Mouse (Mus musculus): ENCODE measurements around the gene Nckipsd. TPM values are rescaled to one million over a fixed set of nuclear protein-coding genes. Genes with fewer than 3 reads are reported as not detected.

Nckipsd gene
- total and polyA plus RNA-seq, 3 experiments: 7.8 to 16.8 (median 8.9) TPM

- DNase-seq: no peak
- no peak overlapping the region for H3K27ac ChIP-seq
- no peak overlapping the region for H3K9ac ChIP-seq (ENCODE audit: low read depth, low read length)
- no peaks in the 10 kb centered on the region for H3K79me2 ChIP-seq (replicated peaks; ENCODE audit: control insufficient read depth, insufficient read depth, low read length)
- H3K36me3 ChIP-seq (ENCODE audit: control insufficient read depth, insufficient read depth, low read length): no peaks in the 10 kb centered on the region; the same call in 1 of the 2 replicates
- H3K4me1 ChIP-seq (ENCODE audit: control insufficient read depth, insufficient read depth, low read length): peaks cover 14% of the 10 kb centered on the region
- intact Hi-C loops (cut with DNase I): no loop called here
- no peaks in the 10 kb centered on the region for H3K27me3 ChIP-seq (ENCODE audit: control insufficient read depth, insufficient read depth, low read length)
- WGBS: 59% methylated on average over 8 of the region's 8 CpGs
- no peak for TF ChIP-seq EP300 (IDR thresholded peaks at IDR 0.05; ENCODE audit: insufficient read depth, low read depth, low read length)
- H3K4me3 ChIP-seq: no peak overlapping the region
These were observed 2.4 kb upstream of the Nckipsd start for GRCm38 (mm10) chr9:108805768-108806167.

- DNase-seq: no peak
- Histone ChIP-seq H3K27me3 (ENCODE audit: control insufficient read depth, insufficient read depth, low read length) (no peaks in the 10 kb centered on the region), H3K4me1 (ENCODE audit: control insufficient read depth, insufficient read depth, low read length) (peaks cover 14% of the 10 kb centered on the region), H3K4me3 (no peak overlapping the region), H3K9ac (ENCODE audit: low read depth, low read length) (no peak overlapping the region), H3K36me3 (ENCODE audit: control insufficient read depth, insufficient read depth, low read length) (no peaks in the 10 kb centered on the region; the same call in 1 of the 2 replicates), H3K79me2 (replicated peaks; ENCODE audit: control insufficient read depth, insufficient read depth, low read length) (no peaks in the 10 kb centered on the region), H3K27ac (no peak overlapping the region)
- intact Hi-C loops (cut with DNase I): no loop called here
- TF ChIP-seq CTCF (IDR thresholded peaks at IDR 0.05) (no peak), EP300 (IDR thresholded peaks at IDR 0.05; ENCODE audit: insufficient read depth, low read depth, low read length) (no peak), POLR2A (IDR thresholded peaks at IDR 0.05; ENCODE audit: insufficient read depth, low read depth, low read length) (no peak)
These were observed 1.8 kb upstream of the Nckipsd start for GRCm38 (mm10) chr9:108806379-108806778.

GRCm38 (mm10) chr9:108806831-108807230, 1.3 kb upstream of the Nckipsd start:
- Histone ChIP-seq H3K27me3 (ENCODE audit: control insufficient read depth, insufficient read depth, low read length) (no peaks in the 10 kb centered on the region), H3K36me3 (ENCODE audit: control insufficient read depth, insufficient read depth, low read length) (no peaks in the 10 kb centered on the region; the same call in 1 of the 2 replicates), H3K4me1 (ENCODE audit: control insufficient read depth, insufficient read depth, low read length) (peaks cover 14% of the 10 kb centered on the region), H3K4me3 (no peak overlapping the region), H3K27ac (peak overlapping the region; percentile 64), H3K9ac (ENCODE audit: low read depth, low read length) (no peak overlapping the region), H3K79me2 (replicated peaks; ENCODE audit: control insufficient read depth, insufficient read depth, low read length) (no peaks in the 10 kb centered on the region)
- intact Hi-C loops (cut with DNase I): loop anchor here (1.0 kb wide), 1 partner anchor 22 kb away; no protein-coding TSS in a partner anchor
- 52% methylated on average over 1 of the region's 1 CpGs for WGBS
- TF ChIP-seq EP300 (IDR thresholded peaks at IDR 0.05; ENCODE audit: insufficient read depth, low read depth, low read length) (no peak), POLR2A (IDR thresholded peaks at IDR 0.05; ENCODE audit: insufficient read depth, low read depth, low read length) (no peak), CTCF (IDR thresholded peaks at IDR 0.05) (no peak)
- DNase-seq: peak in 1 of 2 experiments; percentile 70

DNA sequence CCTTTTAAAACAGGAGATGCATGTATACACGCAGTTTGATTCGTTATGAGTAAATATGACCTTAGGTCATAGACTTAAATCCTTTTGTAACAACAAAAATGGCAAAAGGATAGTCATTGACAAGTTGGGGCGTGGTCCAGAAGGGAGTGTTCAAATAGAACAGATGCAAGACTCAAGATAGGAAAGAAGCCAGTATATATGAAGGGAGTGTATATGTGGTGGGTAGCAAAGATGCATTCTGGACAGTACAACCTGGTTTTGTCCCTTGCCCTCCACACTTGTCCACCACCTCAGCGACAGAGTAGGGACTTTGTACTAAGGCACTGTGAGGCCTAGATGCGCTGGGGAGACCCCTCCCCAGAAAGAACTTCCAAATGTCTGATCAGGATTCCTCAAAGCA, 494 bp upstream of the Nckipsd start:
- Histone ChIP-seq H3K4me3 (no peak overlapping the region), H3K27ac (peak overlapping the region; percentile 64), H3K79me2 (replicated peaks; ENCODE audit: control insufficient read depth, insufficient read depth, low read length) (no peaks in the 10 kb centered on the region), H3K9ac (ENCODE audit: low read depth, low read length) (0 out of 2 replicates have a peak overlapping the region, but pooled peaks have one; percentile 30), H3K36me3 (ENCODE audit: control insufficient read depth, insufficient read depth, low read length) (no peaks in the 10 kb centered on the region; the same call in 1 of the 2 replicates), H3K4me1 (ENCODE audit: control insufficient read depth, insufficient read depth, low read length) (peaks cover 14% of the 10 kb centered on the region), H3K27me3 (ENCODE audit: control insufficient read depth, insufficient read depth, low read length) (no peaks in the 10 kb centered on the region)
- WGBS: 68% methylated on average over 5 of the region's 5 CpGs
- no peak for DNase-seq
- TF ChIP-seq EP300 (IDR thresholded peaks at IDR 0.05; ENCODE audit: insufficient read depth, low read depth, low read length) (no peak), CTCF (IDR thresholded peaks at IDR 0.05) (no peak), POLR2A (IDR thresholded peaks at IDR 0.05; ENCODE audit: insufficient read depth, low read depth, low read length) (no peak)
- intact Hi-C loops (cut with DNase I): loop anchor here (1.0 to 2.0 kb wide), 2 partner anchors 19 to 22 kb away; partner anchors contain the start of gene Celsr3

DNA sequence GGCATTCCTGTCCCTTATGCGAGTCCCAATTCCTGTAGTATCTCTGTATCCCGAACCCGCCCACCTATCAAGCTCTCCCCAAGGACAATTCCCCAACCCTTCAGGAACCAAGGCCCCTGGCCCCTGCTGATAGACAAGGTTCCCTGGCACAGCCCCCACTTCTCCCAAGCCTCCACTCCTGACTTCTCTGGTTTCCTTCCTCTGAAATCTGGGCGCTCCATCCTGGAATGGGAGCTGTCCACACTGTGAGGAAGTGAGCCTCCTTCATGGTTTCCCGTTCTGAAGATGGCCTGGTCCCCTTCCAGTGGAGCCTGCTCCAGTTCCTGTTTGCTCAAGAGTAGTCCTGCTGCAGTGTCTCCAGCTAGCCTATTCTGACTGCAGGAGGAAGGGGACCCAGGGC, 1.0 kb downstream of the Nckipsd start:
- H3K36me3 ChIP-seq (ENCODE audit: control insufficient read depth, insufficient read depth, low read length): no peaks in the 10 kb centered on the region; the same call in 1 of the 2 replicates
- H3K79me2 ChIP-seq (replicated peaks; ENCODE audit: control insufficient read depth, insufficient read depth, low read length): no peaks in the 10 kb centered on the region
- intact Hi-C loops (cut with DNase I): loop anchor here (2.0 kb wide), 1 partner anchor 18 kb away; the partner anchor contains the start of gene Celsr3
- H3K27me3 ChIP-seq (ENCODE audit: control insufficient read depth, insufficient read depth, low read length): no peaks in the 10 kb centered on the region
- peak overlapping the region; percentile 99; the same call in 1 of the 2 replicates for H3K9ac ChIP-seq (ENCODE audit: low read depth, low read length)
- peak overlapping the region; percentile 89 for H3K27ac ChIP-seq
- peaks cover 14% of the 10 kb centered on the region for H3K4me1 ChIP-seq (ENCODE audit: control insufficient read depth, insufficient read depth, low read length)
- TF ChIP-seq POLR2A (IDR thresholded peaks at IDR 0.05; ENCODE audit: insufficient read depth, low read depth, low read length) (no peak), CTCF (IDR thresholded peaks at IDR 0.05) (no peak), EP300 (IDR thresholded peaks at IDR 0.05; ENCODE audit: insufficient read depth, low read depth, low read length) (no peak)
- H3K4me3 ChIP-seq: peak overlapping the region; percentile 95
- peak; percentile 49 to 59 for DNase-seq
- WGBS: 31% methylated on average over 5 of the region's 5 CpGs

DNA sequence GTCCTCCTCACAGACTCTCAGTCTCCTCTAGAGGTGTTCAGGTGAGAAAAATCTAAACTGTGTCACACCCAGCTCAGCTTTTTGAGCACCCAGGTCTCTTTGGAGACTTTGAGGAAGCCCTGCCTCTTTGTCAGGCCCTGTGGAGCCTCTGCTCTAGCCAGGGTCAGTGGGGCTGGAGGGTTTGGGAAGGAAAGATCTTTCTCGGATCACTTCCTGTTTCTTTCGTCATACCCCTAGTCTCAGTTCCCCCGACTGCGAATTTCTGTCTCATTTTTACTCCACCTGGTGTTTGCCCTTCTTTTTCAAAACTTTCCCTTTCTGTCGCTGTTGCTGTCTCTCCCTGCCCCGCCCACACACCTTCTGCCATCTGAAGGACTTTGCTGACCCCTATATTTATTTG, 1.6 kb downstream of the Nckipsd start:
- TF ChIP-seq CTCF (IDR thresholded peaks at IDR 0.05) (no peak), POLR2A (IDR thresholded peaks at IDR 0.05; ENCODE audit: insufficient read depth, low read depth, low read length) (no peak), EP300 (IDR thresholded peaks at IDR 0.05; ENCODE audit: insufficient read depth, low read depth, low read length) (no peak)
- peak overlapping the region; percentile 89 for H3K27ac ChIP-seq
- H3K79me2 ChIP-seq (replicated peaks; ENCODE audit: control insufficient read depth, insufficient read depth, low read length): no peaks in the 10 kb centered on the region
- H3K36me3 ChIP-seq (ENCODE audit: control insufficient read depth, insufficient read depth, low read length): no peaks in the 10 kb centered on the region; the same call in 1 of the 2 replicates
- peak overlapping the region; percentile 95; the same call in 1 of the 2 replicates for H3K4me3 ChIP-seq
- WGBS: 56% methylated on average over 6 of the region's 6 CpGs
- no peaks in the 10 kb centered on the region for H3K27me3 ChIP-seq (ENCODE audit: control insufficient read depth, insufficient read depth, low read length)
- DNase-seq: no peak
- H3K9ac ChIP-seq (ENCODE audit: low read depth, low read length): no peak overlapping the region
- peaks cover 14% of the 10 kb centered on the region for H3K4me1 ChIP-seq (ENCODE audit: control insufficient read depth, insufficient read depth, low read length)
- intact Hi-C loops (cut with DNase I): loop anchor here (2.0 kb wide), 1 partner anchor 17 kb away; the partner anchor contains the start of gene Celsr3

All from heart, adult 2 months (tissue).